Mouse (Mus musculus) midbrain, embryonic 10.5 days (tissue): ENCODE measurements around the gene Hist2h2bb. TPM values are rescaled to one million over a fixed set of nuclear protein-coding genes. Genes with fewer than 3 reads are reported as not detected.
"Not testable (repeated sequence)": the region's sequence is repeated elsewhere in the genome, so short reads cannot be mapped to it uniquely, and the experiment has no call there.

ENCODE experiments used
- DNase-seq: peaks from one replicate; pipeline ENCODE4 v3.0.0-alpha.2; 2017; ENCODE audit warnings: low spot score
- H3K27ac ChIP-seq: fragments of 300-500 bp; sonication (generic); replicated peaks from 2 replicates; pipeline ENCODE4 v1.5.1; 2016; ENCODE audit warnings: mild to moderate bottlenecking
- H3K27me3 ChIP-seq: fragments of 300-500 bp; sonication (generic); 2 replicates; pipeline ENCODE4 v1.6.1; 2016; ENCODE audit warnings: low read depth, mild to moderate bottlenecking; ENCODE audit not compliant: poor library complexity, severe bottlenecking
- H3K36me3 ChIP-seq: fragments of 300-500 bp; sonication (generic); 2 replicates; pipeline ENCODE4 v1.6.1; 2016; ENCODE audit warnings: mild to moderate bottlenecking, moderate library complexity
- H3K4me1 ChIP-seq: fragments of 300-500 bp; sonication (generic); 2 replicates; pipeline ENCODE4 v1.6.1; 2016
- H3K4me3 ChIP-seq: fragments of 300-500 bp; sonication (generic); 2 replicates; pipeline ENCODE4 v1.5.1; 2016; ENCODE audit warnings: mild to moderate bottlenecking, moderate library complexity
- H3K9me3 ChIP-seq: fragments of 300-500 bp; sonication (generic); replicated peaks from 2 replicates; pipeline ENCODE4 v1.6.1; 2016; ENCODE audit warnings: mild to moderate bottlenecking
- WGBS: fragments of 180-500 bp; shearing (Covaris S2); methylation state at CpG from one replicate; pipeline ENCODE4 v1.1.7; 2016; 5-methylcytosine and 5-hydroxymethylcytosine counted together
- polyA plus RNA-seq: library from polyadenylated mRNA; unstranded; fragments of >200 nt; fragmentation: Nextera tagmentation; extraction: Ambion mirVana; gene quantifications from 2 replicates; pipeline ENCODE4 v1.2.1, GENCODE M21; 2016

Gene Hist2h2bb
- polyA plus RNA-seq = 9.5 and 10.3 TPM in 2 replicates

- under 1% methylated on average over 45 of the region's 45 CpGs for WGBS
- Histone ChIP-seq H3K27me3 (no peaks in the 10 kb centered on the region), H3K4me3 (peak within 1 kb of the TSS; percentile 68), H3K27ac (peak within 1 kb of the TSS; percentile 96), H3K36me3 (no peaks in the 10 kb centered on the region), H3K4me1 (peaks cover 17% of the 10 kb centered on the region), H3K9me3 (no peaks in the 10 kb centered on the region)
- peak; percentile 92 for DNase-seq
Measured at GRCm38 (mm10) chr3:96269511-96270474, at the start of gene Hist2h2bb. Gene Hist2h2bb (plus strand): TSS chr3:96269752.

- peak; percentile 60 for DNase-seq
- whole genome bisulfite sequencing = under 1% methylated on average over 32 of the region's 47 CpGs
- Histone ChIP-seq H3K4me1 (peaks cover 62% of the 10 kb centered on the region), H3K27ac (peak overlapping the region; percentile 97), H3K4me3 (peak overlapping the region; percentile 64)
- not testable (repeated sequence) for H3K27me3 ChIP-seq, H3K36me3 ChIP-seq, H3K9me3 ChIP-seq
Measured at GRCm38 (mm10) chr3:96220131-96220764, 49.3 kb upstream of the Hist2h2bb start.

DNA sequence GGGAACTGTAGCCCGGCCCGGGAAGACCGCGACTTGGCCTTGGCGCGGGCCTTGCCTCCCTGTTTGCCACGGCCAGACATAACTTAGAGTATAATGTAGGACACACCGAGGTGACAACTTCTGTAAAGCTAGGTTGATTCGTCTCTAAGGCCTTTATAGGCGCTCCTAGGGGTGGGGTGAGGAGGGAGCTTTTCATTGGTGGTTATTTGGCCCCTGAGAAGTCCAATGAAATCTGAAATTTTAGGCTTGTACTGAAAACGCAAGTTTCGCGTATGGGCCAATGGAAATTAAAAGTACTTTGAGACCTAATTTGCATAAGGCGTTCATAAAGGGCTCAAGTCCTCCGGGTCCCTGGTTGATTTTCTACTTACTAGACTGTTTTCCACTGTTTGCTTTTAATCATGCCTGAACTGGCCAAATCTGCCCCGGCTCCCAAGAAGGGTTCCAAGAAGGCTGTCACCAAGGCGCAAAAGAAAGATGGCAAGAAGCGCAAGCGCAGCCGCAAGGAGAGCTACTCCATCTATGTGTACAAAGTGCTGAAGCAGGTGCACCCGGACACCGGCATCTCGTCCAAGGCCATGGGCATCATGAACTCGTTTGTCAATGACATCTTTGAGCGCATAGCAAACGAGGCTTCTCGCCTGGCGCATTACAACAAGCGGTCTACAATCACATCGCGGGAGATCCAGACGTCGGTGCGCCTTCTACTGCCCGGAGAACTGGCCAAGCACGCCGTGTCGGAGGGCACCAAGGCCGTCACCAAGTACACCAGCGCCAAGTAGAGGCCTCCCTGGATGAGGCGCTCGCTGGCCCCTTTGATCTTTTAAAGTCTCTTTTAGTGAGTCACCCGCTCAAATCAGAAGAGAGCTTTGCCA is 48.5 kb upstream of the Hist2h2bb start, which contains the start of the genes Hist2h2ac and Hist2h2be:
TSS of gene Hist2h2ac (minus strand) at position 116 of the 875 bp plus-strand sequence.
TSS of gene Hist2h2be (plus strand) at position 355 of the 875 bp plus-strand sequence.
- under 1% methylated on average over 43 of the region's 43 CpGs for WGBS
- H3K4me1 ChIP-seq = peaks cover 65% of the 10 kb centered on the region

GRCm38 (mm10) chr3:96221640-96222038 is 47.9 kb upstream of the Hist2h2bb start:
- H3K27me3 ChIP-seq = no peaks in the 10 kb centered on the region
- H3K4me1 ChIP-seq = peaks cover 67% of the 10 kb centered on the region
- H3K9me3 ChIP-seq = no peaks in the 10 kb centered on the region
- peak; percentile 26 for DNase-seq
- H3K27ac ChIP-seq = peak overlapping the region; percentile 97
- 16% methylated on average over 9 of the region's 9 CpGs for WGBS
- no peaks in the 10 kb centered on the region for H3K36me3 ChIP-seq
- H3K4me3 ChIP-seq = peak overlapping the region; percentile 64

More for the DNA sequence above, 48.5 kb upstream of the Hist2h2bb start, which contains the start of the genes Hist2h2ac and Hist2h2be:
- no peaks in the 10 kb centered on the region for H3K9me3 ChIP-seq
- H3K4me3 ChIP-seq = peak within 1 kb of the TSS; percentile 64
- H3K36me3 ChIP-seq = no peaks in the 10 kb centered on the region
- H3K27ac ChIP-seq = peak within 1 kb of the TSS; percentile 97
- DNase-seq = peak; percentile 83
- H3K27me3 ChIP-seq = no peaks in the 10 kb centered on the region

- DNase-seq = no peak
- peak overlapping the region; percentile 64 for H3K4me3 ChIP-seq
- peak overlapping the region; percentile 97; the same call in 1 of the 2 replicates for H3K27ac ChIP-seq
- no peaks in the 10 kb centered on the region for H3K9me3 ChIP-seq
- H3K36me3 ChIP-seq = no peaks in the 10 kb centered on the region
- no peaks in the 10 kb centered on the region for H3K27me3 ChIP-seq
- 95% methylated on average over 4 of the region's 4 CpGs for WGBS
- peaks cover 75% of the 10 kb centered on the region for H3K4me1 ChIP-seq
Measured at GRCm38 (mm10) chr3:96222774-96223173, 46.8 kb upstream of the Hist2h2bb start.

- Histone ChIP-seq H3K27ac (peak overlapping the region; percentile 30; the same call in 1 of the 2 replicates), H3K36me3 (no peaks in the 10 kb centered on the region), H3K4me1 (peaks cover 61% of the 10 kb centered on the region), H3K4me3 (no peak overlapping the region), H3K27me3 (no peaks in the 10 kb centered on the region), H3K9me3 (no peaks in the 10 kb centered on the region)
- whole genome bisulfite sequencing = 14% methylated on average over 2 of the region's 2 CpGs
- no peak for DNase-seq
Measured at GRCm38 (mm10) chr3:96225421-96225820, 44.1 kb upstream of the Hist2h2bb start.

DNA sequence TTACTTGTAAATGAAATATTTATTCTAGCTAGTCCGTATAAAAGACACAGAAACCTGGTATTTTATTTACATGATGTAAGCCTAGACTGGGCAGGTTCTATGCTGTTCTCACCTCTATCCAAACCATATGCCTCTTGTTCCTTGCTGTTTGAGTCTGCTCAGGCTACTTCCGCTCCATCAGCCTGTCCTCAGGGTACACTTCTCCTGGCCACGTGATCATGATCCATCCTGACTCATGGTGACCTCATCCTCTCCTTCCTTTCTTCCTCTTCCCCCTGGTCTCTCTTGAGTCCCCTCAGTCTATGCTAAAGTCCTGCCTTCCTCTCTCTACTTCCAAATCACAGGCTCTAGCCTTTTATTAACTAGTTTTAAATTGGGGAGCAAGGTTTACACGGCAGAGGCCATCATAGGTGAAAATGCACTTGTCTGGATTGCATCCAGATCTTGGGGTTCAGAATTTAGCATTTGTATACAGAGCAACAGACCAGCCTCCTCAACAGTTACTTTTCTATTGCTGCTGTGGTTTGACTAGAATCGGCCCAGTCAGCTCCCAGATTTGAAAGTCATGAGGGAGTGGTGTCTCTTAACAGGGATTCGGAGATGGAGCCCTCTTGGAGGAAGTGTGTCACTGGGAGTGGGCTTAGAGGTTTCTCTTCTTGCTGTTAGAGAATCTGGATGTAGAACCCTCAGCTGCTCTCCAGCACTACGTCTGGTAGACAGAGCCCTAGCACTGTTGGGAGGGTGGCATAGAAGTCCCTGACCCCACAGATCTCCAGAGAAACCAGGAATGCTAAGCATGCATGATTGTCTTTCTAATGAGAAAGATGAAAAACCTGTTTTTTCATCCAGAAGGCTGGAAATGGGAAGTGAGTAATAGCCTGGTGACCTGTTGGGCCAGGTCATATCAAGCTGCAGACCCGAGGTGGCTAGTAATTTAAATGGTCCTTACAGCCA is 42.6 kb upstream of the Hist2h2bb start:
- Histone ChIP-seq H3K27me3 (no peaks in the 10 kb centered on the region), H3K27ac (peak overlapping the region; percentile 23; the same call in 1 of the 2 replicates), H3K9me3 (no peaks in the 10 kb centered on the region), H3K4me3 (no peak overlapping the region), H3K36me3 (no peaks in the 10 kb centered on the region), H3K4me1 (peaks cover 51% of the 10 kb centered on the region)
- no peak for DNase-seq
- WGBS = 77% methylated on average over 8 of the region's 8 CpGs

- WGBS = 77% methylated on average over 2 of the region's 2 CpGs
- Histone ChIP-seq H3K9me3 (no peaks in the 10 kb centered on the region), H3K36me3 (no peaks in the 10 kb centered on the region), H3K27me3 (no peaks in the 10 kb centered on the region), H3K4me1 (peaks cover 35% of the 10 kb centered on the region), H3K27ac (no peak overlapping the region), H3K4me3 (no peak overlapping the region)
- no peak for DNase-seq
Measured at GRCm38 (mm10) chr3:96228828-96229227, 40.7 kb upstream of the Hist2h2bb start.

DNA sequence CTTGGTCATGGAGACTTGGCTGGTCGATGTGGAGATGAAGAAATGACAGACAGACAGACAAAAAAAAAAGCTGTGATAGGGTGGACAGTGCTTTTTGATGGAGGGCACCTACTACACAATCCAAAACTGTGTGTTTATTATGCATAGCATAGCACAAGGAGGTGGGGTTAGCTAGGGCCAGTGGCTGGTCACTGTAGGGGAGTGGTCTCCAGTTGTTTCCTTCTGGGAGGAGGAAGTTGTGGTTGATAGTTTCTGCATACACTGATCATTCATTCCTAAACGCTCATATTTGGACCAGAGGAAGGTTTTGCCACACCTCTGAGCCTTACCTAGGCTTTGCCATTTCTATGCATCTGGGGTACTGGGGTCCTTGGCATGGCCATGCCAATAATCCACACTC is 39.1 kb upstream of the Hist2h2bb start:
- H3K4me3 ChIP-seq = no peak overlapping the region
- peaks cover 19% of the 10 kb centered on the region for H3K4me1 ChIP-seq
- DNase-seq = no peak
- WGBS = 90% methylated on average over 2 of the region's 2 CpGs
- no peaks in the 10 kb centered on the region for H3K36me3 ChIP-seq
- no peak overlapping the region for H3K27ac ChIP-seq
- no peaks in the 10 kb centered on the region for H3K27me3 ChIP-seq
- H3K9me3 ChIP-seq = no peaks in the 10 kb centered on the region

- no peaks in the 10 kb centered on the region for H3K36me3 ChIP-seq
- DNase-seq = no peak
- no peaks in the 10 kb centered on the region for H3K27me3 ChIP-seq
- 84% methylated on average over 4 of the region's 4 CpGs for WGBS
- H3K4me3 ChIP-seq = no peak overlapping the region
- H3K9me3 ChIP-seq = no peaks in the 10 kb centered on the region
- no peak overlapping the region for H3K27ac ChIP-seq
- peaks cover 12% of the 10 kb centered on the region for H3K4me1 ChIP-seq
Measured at GRCm38 (mm10) chr3:96230910-96231757, 38.4 kb upstream of the Hist2h2bb start.
